Mouse (Mus musculus) myocyte (in vitro differentiated cells): ENCODE measurements around the gene Kcnc3.

Source experiments
- CEBPB ChIP-seq: IDR thresholded peaks from 2 replicates; pipeline ENCODE4 v1.6.1; 2011; ENCODE audit warnings: mild to moderate bottlenecking, moderate library complexity; ENCODE audit not compliant: poor library complexity, insufficient read depth, severe bottlenecking
- E2F4 ChIP-seq: IDR thresholded peaks from one replicate; pipeline ENCODE4 v1.6.1; 2011; ENCODE audit warnings: mild to moderate bottlenecking, control low read depth, moderate library complexity; ENCODE audit not compliant: insufficient read depth
- MAX ChIP-seq: IDR thresholded peaks from one replicate; pipeline ENCODE4 v1.6.1; 2011; ENCODE audit warnings: low read depth, mild to moderate bottlenecking, control low read depth
- MYOD1 ChIP-seq, 3 experiments: IDR thresholded peaks; one replicate each; pipeline ENCODE4 v1.6.1; 2011; ENCODE audit warnings: control low read depth in 2 of 3, low read depth in 2 of 3, mild to moderate bottlenecking in 2 of 3, moderate library complexity in 1 of 3; ENCODE audit not compliant: insufficient read length in 2 of 3, control insufficient read depth in 1 of 3
- MYOG ChIP-seq, 3 experiments: IDR thresholded peaks; one replicate each; pipeline ENCODE4 v1.6.1; 2011; ENCODE audit warnings: control low read depth in 2 of 3, low read depth in 2 of 3, mild to moderate bottlenecking in 2 of 3; ENCODE audit not compliant: insufficient read length in 2 of 3, control insufficient read depth in 1 of 3, insufficient read depth in 1 of 3
- POLR2A ChIP-seq: IDR thresholded peaks from one replicate; pipeline ENCODE4 v1.6.1; 2011; ENCODE audit warnings: low read depth, mild to moderate bottlenecking, control low read depth, moderate library complexity; ENCODE audit not compliant: insufficient read length
- POLR2AphosphoS2 ChIP-seq: IDR thresholded peaks from one replicate; pipeline ENCODE4 v1.6.1; 2011; ENCODE audit warnings: low read depth, control low read depth; ENCODE audit not compliant: insufficient read length
- REST ChIP-seq: IDR thresholded peaks from one replicate; pipeline ENCODE4 v1.6.1; 2011; ENCODE audit warnings: mild to moderate bottlenecking, control low read depth, moderate library complexity; ENCODE audit not compliant: insufficient read depth, insufficient read length
- TCF12 ChIP-seq: IDR thresholded peaks from one replicate; pipeline ENCODE4 v1.6.1; 2011; ENCODE audit warnings: mild to moderate bottlenecking, control low read depth; ENCODE audit not compliant: poor library complexity, insufficient read depth, severe bottlenecking
- TCF3 ChIP-seq: IDR thresholded peaks from one replicate; pipeline ENCODE4 v1.6.1; 2011; ENCODE audit warnings: low read depth, control low read depth; ENCODE audit not compliant: insufficient read length
- USF1 ChIP-seq: IDR thresholded peaks from one replicate; pipeline ENCODE4 v1.6.1; 2011; ENCODE audit warnings: low read depth, mild to moderate bottlenecking, control low read depth, moderate library complexity

DNA sequence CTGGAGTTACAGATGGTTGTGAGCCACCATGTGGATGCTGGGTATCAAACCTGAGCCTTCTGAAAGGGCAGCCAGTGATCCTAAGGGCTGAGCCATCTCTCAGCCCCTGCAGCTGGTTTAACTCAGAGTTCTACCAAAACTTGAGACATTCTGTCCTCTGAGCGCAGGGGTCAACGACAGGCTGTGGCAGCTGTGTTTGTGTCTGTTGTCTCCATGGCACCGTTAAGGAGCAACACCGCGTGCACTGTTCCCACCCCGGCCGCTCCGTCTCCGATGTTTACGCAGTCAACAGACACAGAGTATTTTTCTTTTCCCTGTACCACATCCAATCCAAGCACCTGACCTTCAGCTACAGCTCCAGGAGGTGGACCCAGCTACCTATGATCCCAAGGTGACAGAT lies 57.3 kb downstream of the Kcnc3 start:
- TF ChIP-seq CEBPB (no peak), E2F4 (no peak), POLR2A (no peak), POLR2AphosphoS2 (no peak), MAX (no peak), USF1 (no peak), TCF12 (no peak), TCF3 (no peak), REST (no peak), MYOD1 (IDR thresholded peaks at IDR 0.05; ENCODE audit: control insufficient read depth in 1 of 3, insufficient read length in 2 of 3, low read depth in 2 of 3) (peak in 2 of 3 experiments; percentile 68 to 79), MYOG (IDR thresholded peaks at IDR 0.05; ENCODE audit: control insufficient read depth in 1 of 3, insufficient read depth in 1 of 3, insufficient read length in 2 of 3, low read depth in 2 of 3) (no peak)
